Mouse (Mus musculus): ENCODE data around the gene Nlrp5. TPM values are rescaled to one million over a fixed set of nuclear protein-coding genes. Genes with fewer than 3 reads are reported as not detected.

Gene Nlrp5
- polyA plus RNA-seq (2015; fragmentation: Nextera tagmentation; extraction: Ambion mirVana) = not detected in 2 replicates

GRCm38 (mm10) chr7:23385589-23385988 lies at the start of gene Nlrp5:
Nlrp5 (plus strand) TSS chr7:23385889.

Small RNA genes lying within 50 kb of the gene (microRNA-seq; reads per million reads assigned to microRNA genes)
- not detected for gene Gm25196

Other genes starting within 250 kb of the Nlrp5 start
- gene Gm10662, start 241.4 kb upstream of the Nlrp5 start, polyA plus RNA-seq (2015; fragmentation: Nextera tagmentation; extraction: Ambion mirVana) = not detected in 2 replicates
- not detected in 2 replicates for gene Vmn1r165, start 168.6 kb upstream of the Nlrp5 start, polyA plus RNA-seq (2015; fragmentation: Nextera tagmentation; extraction: Ambion mirVana)
- gene Vmn1r166, start 134.2 kb upstream of the Nlrp5 start, polyA plus RNA-seq (2015; fragmentation: Nextera tagmentation; extraction: Ambion mirVana) = not detected in 2 replicates
- gene Gm6902, start 107.0 kb upstream of the Nlrp5 start, polyA plus RNA-seq (2015; fragmentation: Nextera tagmentation; extraction: Ambion mirVana) = not detected in 2 replicates
- gene Nlrp4e, start 84.7 kb upstream of the Nlrp5 start, polyA plus RNA-seq (2015; fragmentation: Nextera tagmentation; extraction: Ambion mirVana) = not detected in 2 replicates
- not detected in 2 replicates for gene Vmn1r167, start 121.3 kb downstream of the Nlrp5 start, polyA plus RNA-seq (2015; fragmentation: Nextera tagmentation; extraction: Ambion mirVana)
- gene Vmn1r168, start 153.8 kb downstream of the Nlrp5 start, polyA plus RNA-seq (2015; fragmentation: Nextera tagmentation; extraction: Ambion mirVana) = not detected in 2 replicates
- not detected in 2 replicates for gene Vmn1r169, start 189.6 kb downstream of the Nlrp5 start, polyA plus RNA-seq (2015; fragmentation: Nextera tagmentation; extraction: Ambion mirVana)
- gene Vmn1r170, start 220.3 kb downstream of the Nlrp5 start, polyA plus RNA-seq (2015; fragmentation: Nextera tagmentation; extraction: Ambion mirVana) = not detected in 2 replicates
- gene Vmn1r171, start 244.8 kb downstream of the Nlrp5 start, polyA plus RNA-seq (2015; fragmentation: Nextera tagmentation; extraction: Ambion mirVana) = not detected in 2 replicates

Measured in neural tube, postnatal 0 days (tissue).